Mouse (Mus musculus) olfactory bulb, adult 2 months (tissue): ENCODE data around the gene Fam189b.

Source experiments
- CTCF ChIP-seq: fragments of 200-500 bp; IDR thresholded peaks from 2 replicates; pipeline ENCODE4 v1.5.1; 2012; ENCODE audit warnings: low read depth, mild to moderate bottlenecking, low read length, moderate library complexity; ENCODE audit not compliant: insufficient read depth
- POLR2A ChIP-seq: fragments of 200-500 bp; IDR thresholded peaks from 2 replicates; pipeline ENCODE4 v1.6.1; 2012; ENCODE audit warnings: mild to moderate bottlenecking, low read depth, low read length, moderate library complexity; ENCODE audit not compliant: insufficient read depth

DNA sequence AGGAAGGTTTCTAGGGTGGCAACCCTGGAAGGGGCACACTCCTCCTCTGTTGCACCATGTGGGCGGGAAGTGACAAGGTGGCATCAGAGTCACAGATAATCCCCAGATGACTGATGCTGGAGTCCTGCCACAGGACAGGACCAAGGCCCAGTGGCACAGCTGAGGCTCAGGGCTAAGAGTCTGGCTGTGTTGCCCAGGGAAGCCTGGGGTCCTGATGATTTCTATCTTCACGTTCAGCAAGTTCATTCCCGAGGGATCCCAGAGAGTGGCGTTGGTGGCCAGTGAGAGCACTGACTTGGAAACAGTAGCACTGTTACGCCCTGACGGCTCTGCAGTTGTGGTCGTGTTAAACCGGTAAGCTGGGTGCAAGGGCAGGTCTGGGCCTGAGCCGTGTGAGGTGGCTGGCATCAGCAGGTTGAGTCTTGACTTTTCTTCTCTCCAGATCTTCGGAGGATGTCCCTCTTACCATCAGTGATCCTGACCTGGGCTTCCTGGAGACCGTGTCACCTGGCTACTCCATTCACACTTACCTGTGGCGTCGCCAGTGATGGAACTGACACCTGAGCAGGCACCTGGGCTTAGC lies 25.2 kb downstream of the Fam189b start:
- TF ChIP-seq CTCF: no peak
- no peak for TF ChIP-seq POLR2A
